Mouse (Mus musculus) thymus, adult 2 months (tissue): ENCODE results near the gene Foxj1.

ENCODE experiments used
- CTCF ChIP-seq: fragments of 200-500 bp; IDR thresholded peaks from 2 replicates; pipeline ENCODE4 v1.5.1; 2012; ENCODE audit warnings: mild to moderate bottlenecking, control low read depth, low read length, moderate library complexity, borderline replicate concordance; ENCODE audit not compliant: control insufficient read depth, poor library complexity, insufficient read depth; ENCODE audit errors: extremely low read depth
- POLR2A ChIP-seq: fragments of 200-500 bp; IDR thresholded peaks from 2 replicates; pipeline ENCODE4 v1.6.1; 2012; ENCODE audit warnings: mild to moderate bottlenecking, low read length, control low read depth, moderate library complexity; ENCODE audit not compliant: control insufficient read depth, poor library complexity, insufficient read depth; ENCODE audit errors: extremely low read depth

- TF ChIP-seq POLR2A = no peak
- TF ChIP-seq CTCF = peak; percentile 64; the same call in 1 of the 2 replicates
Measured at GRCm38 (mm10) chr11:116294319-116294718, 40.9 kb downstream of the Foxj1 start.
